In genomic region chr1:58045546-58045945, GRCm38 (mm10) we compare ENCODE assay signal across 20 mouse cellular contexts. TPM values are rescaled to one million over a fixed set of nuclear protein-coding genes. Genes with fewer than 3 reads are reported as not detected.
DNase-seq lines count a peak whose midpoint lies in the region; ATAC-seq and TF ChIP-seq lines count a peak whose summit lies in the region.
"Had no signal": no experiment of that assay in that cellular context is flagged by ENCODE, and none has a peak within 500 bp of the region (broad histone marks: within the 10 kb centered on the region; RNA-seq: fewer than 3 reads in every experiment).

No protein-coding gene starts in this region.

- no peak overlapping the region for H3K4me3 ChIP-seq in hindbrain, postnatal 0 days (ENCODE audit: low read length)
- H3K4me3 ChIP-seq in hindbrain, embryonic 11.5 days (ENCODE audit: low read depth, low read length) = no peak overlapping the region
- H3K4me3 ChIP-seq: erythroblast, embryonic 14.5 days; heart, embryonic 13.5 days; left cerebral cortex, adult 2 months; limb, embryonic 12.5 days; midbrain, embryonic 12.5 days; myocyte had no signal

- H3K36me3 ChIP-seq in hindbrain, postnatal 0 days (ENCODE audit: insufficient read depth, low read length) = no peaks in the 10 kb centered on the region
- no peaks in the 10 kb centered on the region for H3K36me3 ChIP-seq in hindbrain, embryonic 11.5 days (ENCODE audit: control insufficient read depth, insufficient read depth, low read length)
- H3K36me3 ChIP-seq: heart, embryonic 13.5 days; limb, embryonic 12.5 days; midbrain, embryonic 12.5 days had no signal

- peak; percentile 26 for DNase-seq in hindbrain, postnatal 0 days (ENCODE audit: low spot score)
- DNase-seq in hindbrain, embryonic 11.5 days (ENCODE audit: low spot score) = no peak
- DNase-seq in brain, adult 2 months (ENCODE audit: low read depth, low spot score) = peak; percentile 96
- peak; percentile 47 for DNase-seq in brain, embryonic 14.5 days (ENCODE audit: low read depth)
- DNase-seq in cerebellum, postnatal 10 days = peak; percentile 87 to 92
- DNase-seq in adrenal gland, postnatal 4 days (ENCODE audit: low spot score in 2 of 2) = no peak
- DNase-seq in T-cell, adult 2 months (ENCODE audit: low spot score) = no peak
- DNase-seq: adrenal gland, postnatal 36 days; heart, postnatal 36 days; kidney, adult 2 months; retina, postnatal 1 day; thymus, adult 18-20 months had no signal

- no peaks in the 10 kb centered on the region for H3K9me3 ChIP-seq in hindbrain, postnatal 0 days (ENCODE audit: low read length)
- no peaks in the 10 kb centered on the region for H3K9me3 ChIP-seq in hindbrain, embryonic 11.5 days (ENCODE audit: control insufficient read depth, low read length)
- H3K9me3 ChIP-seq: heart, embryonic 13.5 days; limb, embryonic 12.5 days; midbrain, embryonic 12.5 days had no signal

- TF ChIP-seq POLR2A in brain, embryonic 14.5 days (IDR thresholded peaks at IDR 0.05; ENCODE audit: borderline replicate concordance, extremely low read depth, insufficient read depth, insufficient read length, poor library complexity, severe bottlenecking) = no peak

- no peak overlapping the region for H3K9ac ChIP-seq in hindbrain, postnatal 0 days (replicated peaks; ENCODE audit: low read length)
- H3K9ac ChIP-seq in hindbrain, embryonic 11.5 days (ENCODE audit: low read depth, low read length) = no peak overlapping the region
- H3K9ac ChIP-seq: heart, embryonic 13.5 days; limb, embryonic 12.5 days; liver, embryonic 14.5 days; midbrain, embryonic 12.5 days had no signal

- peaks cover 4% of the 10 kb centered on the region; the same call in 1 of the 2 replicates for H3K4me1 ChIP-seq in hindbrain, postnatal 0 days (ENCODE audit: insufficient read depth, low read length)
- H3K4me1 ChIP-seq in hindbrain, embryonic 11.5 days (replicated peaks; ENCODE audit: control insufficient read depth, insufficient read depth, low read length) = no peaks in the 10 kb centered on the region
- H3K4me1 ChIP-seq: heart, embryonic 13.5 days; limb, embryonic 12.5 days had no signal

- ATAC-seq in hindbrain, postnatal 0 days = 0 out of 2 replicates have a peak, but pooled peaks have one; percentile 47
- no peak for ATAC-seq in hindbrain, embryonic 11.5 days (ENCODE audit: low FRiP score)

- no peak overlapping the region for H3K4me2 ChIP-seq in hindbrain, postnatal 0 days (ENCODE audit: low read depth, low read length)
- H3K4me2 ChIP-seq in hindbrain, embryonic 11.5 days (replicated peaks; ENCODE audit: low read depth, low read length) = no peak overlapping the region
- H3K4me2 ChIP-seq: heart, embryonic 13.5 days; limb, embryonic 12.5 days; midbrain, embryonic 12.5 days had no signal

- H3K27ac ChIP-seq in hindbrain, postnatal 0 days = no peak overlapping the region
- no peak overlapping the region for H3K27ac ChIP-seq in hindbrain, embryonic 11.5 days (ENCODE audit: low read depth, low read length)
- H3K27ac ChIP-seq: heart, embryonic 13.5 days; left cerebral cortex, adult 2 months; limb, embryonic 12.5 days; liver, embryonic 14.5 days; midbrain, embryonic 12.5 days had no signal

- no peaks in the 10 kb centered on the region for H3K27me3 ChIP-seq in hindbrain, postnatal 0 days (ENCODE audit: insufficient read depth, low read length)
- no peaks in the 10 kb centered on the region for H3K27me3 ChIP-seq in hindbrain, embryonic 11.5 days (ENCODE audit: control insufficient read depth, insufficient read depth, low read length)
- H3K27me3 ChIP-seq: heart, embryonic 13.5 days; limb, embryonic 12.5 days; midbrain, embryonic 12.5 days had no signal

- WGBS in hindbrain, postnatal 0 days = 63% methylated on average over 5 of the region's 5 CpGs
- WGBS in hindbrain, embryonic 11.5 days = 63% methylated on average over 5 of the region's 5 CpGs

- TF ChIP-seq CTCF in hindbrain, postnatal 0 days (IDR thresholded peaks at IDR 0.05; ENCODE audit: low read depth) = no peak
- no peak for TF ChIP-seq CTCF in brain, embryonic 14.5 days (IDR thresholded peaks at IDR 0.05; ENCODE audit: borderline replicate concordance, extremely low read depth, insufficient read depth, insufficient read length)

RNA-seq across cellular contexts. Expression of gene Aox1, which starts 15.8 kb away (rescaled TPM):
- total RNA-seq in hindbrain, postnatal 0 days (2014; rRNA removed) = 0.65 and 0.89 TPM in 2 replicates
- polyA plus RNA-seq in hindbrain, postnatal 0 days (2015; fragmentation: Nextera tagmentation; extraction: Ambion mirVana) = 0.41 and 0.52 TPM in 2 replicates
- 0.04 and 0.15 TPM in 2 replicates for polyA plus RNA-seq in hindbrain, embryonic 11.5 days (2014; fragmentation: Nextera tagmentation; extraction: Ambion mirVana)
- 0.29 and 0.44 TPM in 2 replicates for polyA plus RNA-seq in brain, embryonic 14.5 days (2012; rRNA removed)
- 10 to 100 TPM; 14.2 to 16.9 TPM for total RNA-seq in adrenal gland, postnatal 4 days (2021)
- polyA plus RNA-seq: embryonic facial prominence, embryonic 11.5 days; erythroblast, embryonic 14.5 days had no signal

RNA-seq across cellular contexts. Expression of gene Kctd18, which starts 26.8 kb away (rescaled TPM):
- total RNA-seq in hindbrain, postnatal 0 days (2014; rRNA removed) = 26.0 and 27.7 TPM in 2 replicates
- 25.9 and 27.2 TPM in 2 replicates for polyA plus RNA-seq in hindbrain, postnatal 0 days (2015; fragmentation: Nextera tagmentation; extraction: Ambion mirVana)
- polyA plus RNA-seq in hindbrain, embryonic 11.5 days (2014; fragmentation: Nextera tagmentation; extraction: Ambion mirVana) = 19.0 and 19.3 TPM in 2 replicates
- 31.4 and 33.5 TPM in 2 replicates for polyA plus RNA-seq in brain, embryonic 14.5 days (2012; rRNA removed)
- 10 to 100 TPM; 29.4 to 29.8 TPM for total RNA-seq in adrenal gland, postnatal 4 days (2021)

RNA-seq across cellular contexts. Expression of gene Sgo2a, which starts 49.8 kb away (rescaled TPM):
- total RNA-seq in hindbrain, postnatal 0 days (2014; rRNA removed) = 3.5 TPM in 2 replicates
- 2.8 and 4.0 TPM in 2 replicates for polyA plus RNA-seq in hindbrain, postnatal 0 days (2015; fragmentation: Nextera tagmentation; extraction: Ambion mirVana)
- 25.9 and 26.0 TPM in 2 replicates for polyA plus RNA-seq in hindbrain, embryonic 11.5 days (2014; fragmentation: Nextera tagmentation; extraction: Ambion mirVana)
- 5.3 and 6.8 TPM in 2 replicates for polyA plus RNA-seq in brain, embryonic 14.5 days (2012; rRNA removed)
- 1 to 10 TPM; 7.6 to 8.6 TPM for total RNA-seq in adrenal gland, postnatal 4 days (2021)

Comparison
In these comparisons a context has a peak if more than half of its experiments do, and no peak if none do; other contexts are left out.
1. DNase-seq: peak in hindbrain, postnatal 0 days (single experiment), brain, adult 2 months (single experiment), brain, embryonic 14.5 days (single experiment) and cerebellum, postnatal 10 days (2 of 2); none in hindbrain, embryonic 11.5 days (single experiment), adrenal gland, postnatal 4 days (0 of 2) and T-cell, adult 2 months (single experiment).